Mouse (Mus musculus): ENCODE data around the gene Fam114a1. TPM values are rescaled to one million over a fixed set of nuclear protein-coding genes. Genes with fewer than 3 reads are reported as not detected.

The Fam114a1 gene
- polyA plus RNA-seq (2012; ENCODE audit: low replicate concordance): 0.13 TPM in 1 of 2 replicates, not detected in the other

GRCm38 (mm10) chr5:64969861-64970771 lies at the start of gene Fam114a1:
TSS of gene Fam114a1 (plus strand) at chr5:64970071.

GRCm38 (mm10) chr5:64959843-64960230 lies 10.0 kb upstream of the Fam114a1 start, which contains the start of gene Tlr6:
TSS of gene Tlr6 (minus strand) at chr5:64960097.

Other genes with a start within 250 kb of the Fam114a1 start
- gene Klf3, start 166.7 kb upstream of the Fam114a1 start, polyA plus RNA-seq (2012; ENCODE audit: low replicate concordance): 565 and 602 TPM in 2 replicates
- 0.61 and 1.2 TPM in 2 replicates for gene Tlr1, start 36.5 kb upstream of the Fam114a1 start, polyA plus RNA-seq (2012; ENCODE audit: low replicate concordance)
- gene Tlr6, start 10.0 kb upstream of the Fam114a1 start, polyA plus RNA-seq (2012; ENCODE audit: low replicate concordance): 0.58 TPM in 1 of 2 replicates, not detected in the other
- gene Tmem156, start 122.1 kb downstream of the Fam114a1 start, polyA plus RNA-seq (2012; ENCODE audit: low replicate concordance): 0.25 and 0.54 TPM in 2 replicates
- 10.7 and 16.3 TPM in 2 replicates for gene Klhl5, start 137.5 kb downstream of the Fam114a1 start, polyA plus RNA-seq (2012; ENCODE audit: low replicate concordance)
- gene Wdr19, start 229.6 kb downstream of the Fam114a1 start, polyA plus RNA-seq (2012; ENCODE audit: low replicate concordance): 0.19 and 0.25 TPM in 2 replicates